Mouse (Mus musculus) bone marrow macrophage, adult 2 months (primary cell): ENCODE results near the gene Anxa7.

Experiments used
- CTCF ChIP-seq: IDR thresholded peaks from 2 replicates; pipeline ENCODE4 v1.5.1; 2012; ENCODE audit warnings: low read depth, mild to moderate bottlenecking, low read length, moderate library complexity
- POLR2A ChIP-seq: IDR thresholded peaks from 2 replicates; pipeline ENCODE4 v1.6.1; 2012; ENCODE audit warnings: mild to moderate bottlenecking, low read depth, low read length, borderline replicate concordance

DNA sequence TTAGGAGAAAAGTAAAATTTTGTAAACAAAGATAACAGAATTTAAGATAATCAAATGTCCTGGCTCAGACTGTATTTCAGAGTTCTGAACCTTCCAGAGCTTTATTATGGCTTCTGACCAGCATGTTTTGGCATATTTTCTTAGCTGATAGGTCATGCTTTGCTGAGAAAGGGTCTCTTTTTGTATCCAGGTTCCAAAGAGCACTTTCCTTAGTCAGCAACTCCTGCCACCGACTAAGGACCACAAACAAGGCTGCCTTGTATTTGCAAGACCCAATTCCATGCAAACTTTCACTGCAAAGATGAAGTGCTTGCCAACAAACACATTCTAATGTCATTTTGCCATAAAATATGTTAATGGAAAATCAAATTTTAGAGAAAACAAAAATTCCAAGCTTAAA lies 50.1 kb downstream of the Anxa7 start:
- TF ChIP-seq POLR2A = no peak
- no peak for TF ChIP-seq CTCF
